Mouse (Mus musculus): ENCODE data around the gene Camkv.

Gene Camkv

DNA sequence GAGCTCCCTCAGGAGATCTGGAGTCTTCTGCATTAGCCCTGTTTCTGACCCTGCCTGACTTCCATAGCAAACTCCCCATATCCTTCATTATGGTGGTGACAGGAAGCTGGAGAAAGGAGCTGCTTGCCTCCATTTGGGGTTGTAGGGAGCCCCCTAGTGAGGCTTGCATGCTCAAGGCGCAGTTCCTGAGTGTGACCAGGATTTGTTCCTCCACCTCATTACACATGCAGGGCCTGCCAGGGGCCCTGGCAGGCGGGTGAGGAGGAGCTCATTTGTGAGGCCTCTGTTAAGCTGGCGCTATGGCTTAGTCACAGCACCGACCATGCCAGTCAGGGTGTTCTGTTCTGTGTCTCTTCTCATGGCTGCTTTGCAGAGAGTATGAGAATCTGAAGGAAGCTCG, 26.4 kb downstream of the Camkv start:
- in situ Hi-C loops (cut with MboI; ENCODE audit: low sequenced_read_pairs), result no loop called here

DNA sequence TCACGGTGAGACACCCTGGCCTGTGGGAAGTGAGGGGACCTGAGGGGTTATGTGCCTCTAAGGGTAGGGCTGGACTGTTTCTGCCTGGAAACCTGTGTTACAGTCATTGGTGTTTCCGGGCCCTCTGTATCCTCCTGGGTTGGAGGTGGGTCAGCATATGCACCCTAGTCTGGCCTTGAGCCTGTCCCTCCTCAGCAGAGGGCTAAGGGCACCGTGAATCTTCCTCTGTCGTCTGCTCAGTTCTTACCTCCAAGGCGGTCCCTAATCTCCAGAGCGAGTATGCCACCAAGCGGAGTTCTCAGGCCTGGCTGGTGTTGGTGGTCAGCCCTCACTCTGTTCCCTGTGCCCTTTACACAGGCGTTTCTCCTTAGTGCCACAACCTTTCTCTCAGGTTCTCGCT, 27.4 kb downstream of the Camkv start:
- in situ Hi-C loops (cut with MboI; ENCODE audit: low sequenced_read_pairs), result no loop called here

- in situ Hi-C loops (cut with MboI; ENCODE audit: low sequenced_read_pairs), result no loop called here
Observed at GRCm38 (mm10) chr9:107963700-107964099, 28.2 kb downstream of the Camkv start.

DNA sequence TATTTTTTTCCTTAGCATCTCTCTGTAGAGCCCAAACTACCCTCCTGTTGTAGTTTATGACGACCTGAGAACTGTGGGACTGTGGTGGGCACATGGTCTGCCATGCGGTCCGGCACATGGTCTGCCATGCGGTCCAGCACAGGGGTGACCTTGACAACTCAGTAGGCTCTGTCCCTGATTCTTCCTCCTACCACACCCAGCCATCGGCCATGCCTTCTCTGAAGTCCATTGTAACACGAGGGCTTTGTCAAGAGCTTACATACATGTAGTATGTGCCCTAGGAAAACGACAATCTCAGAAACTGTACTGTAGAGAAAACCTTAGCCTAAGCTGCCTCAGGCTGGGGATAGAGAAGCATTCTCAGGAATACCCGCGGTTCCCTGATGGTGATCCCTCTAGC, 29.2 kb downstream of the Camkv start:
- in situ Hi-C loops (cut with MboI; ENCODE audit: low sequenced_read_pairs), result no loop called here

DNA sequence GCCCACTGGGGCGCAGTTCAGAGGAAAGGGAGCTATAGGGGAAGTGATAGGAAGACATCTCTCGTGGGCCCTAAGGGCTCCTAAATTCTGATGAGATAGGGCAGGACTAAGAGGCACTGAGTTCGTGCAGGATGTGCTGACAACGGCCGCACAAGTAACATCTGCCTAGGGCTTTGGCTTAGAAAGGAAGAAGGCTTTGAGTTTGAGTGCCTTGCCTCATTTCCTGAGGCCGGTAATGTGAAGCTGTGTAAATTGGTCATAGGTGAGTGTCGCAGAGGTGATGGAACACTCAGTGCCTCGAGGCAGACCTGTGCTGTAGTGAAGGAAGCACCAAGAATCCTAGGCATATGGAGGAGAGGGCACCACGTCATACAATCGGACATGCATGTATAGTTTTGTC, 31.2 kb downstream of the Camkv start:
- in situ Hi-C loops (cut with MboI; ENCODE audit: low sequenced_read_pairs), result no loop called here

DNA sequence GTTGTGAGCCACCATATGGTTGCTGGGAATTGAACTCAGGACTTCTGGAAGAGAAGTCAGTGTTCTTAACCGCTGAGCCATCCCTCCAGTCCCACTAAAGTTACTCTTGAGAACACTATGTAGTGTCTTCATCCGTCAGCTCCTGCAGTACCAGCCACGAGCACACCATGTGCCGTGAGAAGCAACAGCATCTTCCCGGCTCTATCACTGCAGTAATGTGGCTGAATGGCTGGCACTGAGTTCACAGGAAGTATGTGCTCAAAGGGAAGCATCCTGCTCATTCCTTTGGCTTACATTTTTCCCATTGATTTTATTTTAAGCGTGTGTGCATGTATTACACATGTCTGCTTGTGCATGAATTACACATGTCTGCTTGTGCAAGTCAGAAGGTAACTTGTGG, 32.0 kb downstream of the Camkv start:
- in situ Hi-C loops (cut with MboI; ENCODE audit: low sequenced_read_pairs), result no loop called here

GRCm38 (mm10) chr9:107968531-107968930, 33.1 kb downstream of the Camkv start:
- in situ Hi-C loops (cut with MboI; ENCODE audit: low sequenced_read_pairs), result no loop called here

- in situ Hi-C loops (cut with MboI; ENCODE audit: low sequenced_read_pairs), result no loop called here
Observed at GRCm38 (mm10) chr9:107970311-107970710, 34.8 kb downstream of the Camkv start.

DNA sequence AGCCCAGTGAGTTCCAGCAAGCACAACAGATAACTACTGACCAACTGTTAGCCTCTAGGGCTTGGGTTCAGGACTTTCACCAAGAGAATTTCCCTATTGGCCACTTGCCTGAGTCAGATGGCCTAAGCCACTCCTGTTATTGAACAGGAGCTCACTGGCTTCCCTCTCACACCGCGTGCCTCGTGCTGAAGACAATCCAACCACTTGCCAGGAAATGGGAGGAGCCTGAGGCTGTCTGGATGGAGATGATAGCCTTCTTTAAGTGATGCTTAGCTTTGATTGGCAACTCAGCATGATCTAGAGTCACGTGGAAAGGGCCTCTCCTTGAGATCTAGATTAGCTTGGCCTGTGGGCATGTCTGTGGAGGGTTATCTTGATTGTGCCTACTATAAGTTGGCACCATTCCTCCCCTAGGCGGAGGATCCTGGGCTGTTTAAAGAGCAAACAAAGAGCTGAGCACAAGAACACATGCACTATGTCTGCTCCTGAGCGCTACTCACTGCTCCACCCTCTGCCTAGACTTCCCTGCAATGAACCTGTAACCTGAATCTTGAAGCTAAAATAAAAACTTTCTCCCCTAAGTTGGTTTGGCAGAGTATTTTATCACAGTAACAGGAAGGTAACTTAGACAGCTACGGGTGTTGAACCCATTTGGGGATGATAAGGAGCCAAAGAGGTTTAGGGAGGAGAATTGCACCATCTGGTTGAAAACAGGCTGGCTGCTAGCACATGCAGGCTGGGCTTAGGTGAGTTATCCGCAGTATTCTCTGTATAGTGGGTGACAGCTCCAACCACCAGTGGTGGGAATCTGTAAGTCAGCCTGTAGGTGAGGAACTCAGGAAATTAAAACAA, 36.4 kb downstream of the Camkv start:
- in situ Hi-C loops (cut with MboI; ENCODE audit: low sequenced_read_pairs), result no loop called here

- in situ Hi-C loops (cut with MboI; ENCODE audit: low sequenced_read_pairs), result no loop called here
Observed at GRCm38 (mm10) chr9:107974491-107975171, 39.2 kb downstream of the Camkv start.

GRCm38 (mm10) chr9:107975399-107976386, 40.2 kb downstream of the Camkv start, which contains the start of gene Uba7:
Gene Uba7 (plus strand): TSS chr9:107975505.
- in situ Hi-C loops (cut with MboI; ENCODE audit: low sequenced_read_pairs), result no loop called here

DNA sequence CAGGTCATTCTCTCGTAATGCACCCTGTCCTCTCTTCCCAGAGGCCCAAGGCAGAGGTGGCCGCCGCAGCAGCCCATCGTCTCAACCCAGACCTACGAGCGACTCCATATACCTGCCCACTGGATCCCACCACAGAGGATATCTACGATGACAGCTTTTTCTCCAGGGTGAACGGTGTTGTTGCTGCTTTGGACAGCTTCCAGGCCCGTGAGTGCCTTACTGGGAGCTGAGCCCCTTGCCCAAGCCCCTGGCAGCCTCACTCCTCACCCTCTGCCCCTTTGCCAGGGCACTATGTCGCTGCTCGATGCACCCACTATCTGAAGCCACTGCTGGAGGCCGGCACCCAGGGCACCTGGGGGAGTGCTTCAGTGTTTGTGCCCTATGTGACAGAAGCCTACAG, 43.3 kb downstream of the Camkv start:
- in situ Hi-C loops (cut with MboI; ENCODE audit: low sequenced_read_pairs), result no loop called here

DNA sequence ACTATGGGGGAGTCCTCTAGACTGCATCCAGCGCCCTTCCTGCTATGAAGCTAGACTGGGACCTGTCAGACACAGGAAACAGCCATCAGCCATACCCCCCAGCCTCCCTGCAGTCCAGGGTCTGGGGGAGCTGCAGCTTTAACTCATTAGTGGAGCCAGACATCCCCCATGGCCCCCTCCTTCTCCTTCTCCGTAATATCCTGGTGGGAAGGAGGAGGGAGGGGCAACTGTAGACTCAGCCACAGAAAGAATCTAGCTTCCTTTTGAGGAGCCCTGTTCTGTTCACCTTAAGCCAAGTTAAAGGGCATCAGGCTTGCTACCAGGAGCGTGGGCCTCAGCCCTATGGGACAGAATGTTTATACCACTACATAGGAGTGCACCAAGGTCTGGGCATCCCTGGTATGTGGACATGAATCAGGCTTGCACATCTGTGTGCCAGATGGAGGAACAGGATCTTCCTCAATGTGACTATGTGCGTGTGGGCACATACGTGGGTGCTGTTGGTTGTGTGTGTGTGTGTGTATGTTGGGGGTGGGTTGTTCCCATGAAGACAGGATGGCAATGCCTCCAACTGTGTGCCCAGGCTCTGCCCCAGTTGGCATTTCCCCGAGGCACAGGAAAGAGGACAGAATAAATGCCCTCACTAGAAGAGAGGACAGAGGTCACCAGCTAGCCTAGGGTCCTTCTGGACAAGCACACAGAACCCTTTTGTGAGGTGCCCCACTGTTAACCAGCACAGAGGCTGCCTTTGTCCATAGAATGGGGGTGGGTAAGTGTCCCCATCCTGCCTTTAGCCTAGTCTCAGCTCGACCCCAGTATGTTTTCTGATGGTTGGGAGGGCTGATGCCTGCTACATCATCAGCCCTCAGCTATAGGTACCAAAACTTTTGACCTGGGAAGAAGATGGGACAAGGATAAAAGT, 46.5 kb downstream of the Camkv start:
- in situ Hi-C loops (cut with MboI; ENCODE audit: low sequenced_read_pairs), result no loop called here

DNA sequence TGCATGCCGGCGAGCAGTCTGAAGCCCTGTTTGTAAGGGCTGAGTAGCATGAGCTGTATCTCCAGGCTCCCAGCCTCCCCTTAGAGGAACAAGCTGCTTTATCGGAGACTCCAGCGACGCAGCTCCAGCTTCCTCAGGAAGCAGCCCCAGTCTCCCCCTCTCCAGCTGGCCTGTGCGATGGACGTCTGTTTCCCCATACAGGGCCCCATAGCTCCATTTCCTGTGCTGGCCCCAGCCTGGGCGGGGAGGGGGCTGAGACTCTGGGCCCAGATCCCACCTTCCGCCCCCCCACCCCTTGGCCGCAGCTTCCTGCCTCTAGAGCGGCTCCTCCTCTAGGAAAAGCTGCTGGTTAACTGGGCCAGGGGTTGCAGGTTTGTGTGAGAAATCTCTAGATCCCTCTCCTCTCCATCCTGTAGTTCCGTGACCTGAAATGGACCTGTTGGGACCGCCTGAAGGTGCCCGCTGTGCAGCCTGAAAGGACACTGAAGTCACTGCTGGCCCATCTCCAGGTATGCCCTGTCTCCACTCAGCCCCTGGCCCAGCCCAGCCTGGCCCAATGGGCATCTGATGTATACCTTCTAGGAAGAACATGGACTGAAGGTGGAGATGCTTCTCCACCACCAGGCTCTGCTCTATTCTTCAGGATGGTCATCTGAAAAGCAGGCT, 47.3 kb downstream of the Camkv start, which contains the start of gene Gm20661:
Gene Gm20661 (plus strand): TSS at position 378 of the 666 bp plus-strand sequence.
- in situ Hi-C loops (cut with MboI; ENCODE audit: low sequenced_read_pairs), result no loop called here

DNA sequence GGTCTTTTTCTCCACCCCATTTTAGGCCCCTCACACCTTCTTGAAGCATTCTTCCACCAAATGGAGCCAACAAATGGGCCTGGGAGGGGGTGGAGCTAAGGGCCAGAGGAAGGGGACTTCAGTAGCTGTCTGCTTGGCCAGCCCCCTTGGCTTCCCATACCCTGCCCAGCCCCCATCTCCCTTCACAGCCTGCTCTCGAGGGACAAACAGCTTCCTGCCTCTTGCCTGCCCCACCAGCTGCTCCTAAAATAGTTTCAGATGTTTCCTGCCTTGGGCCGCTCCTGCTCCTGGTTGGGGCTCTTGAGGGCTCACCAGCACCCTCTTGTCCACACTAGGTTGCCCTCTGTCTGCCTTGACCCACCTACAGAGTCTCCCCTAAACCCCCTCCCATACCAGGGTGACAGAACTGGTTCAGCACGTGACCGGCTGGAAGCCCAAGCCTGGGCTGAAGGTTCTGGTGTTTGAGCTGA, 48.0 kb downstream of the Camkv start:
- in situ Hi-C loops (cut with MboI; ENCODE audit: low sequenced_read_pairs), result no loop called here

GRCm38 (mm10) chr9:107984052-107984753, 48.7 kb downstream of the Camkv start:
- in situ Hi-C loops (cut with MboI; ENCODE audit: low sequenced_read_pairs), result no loop called here

DNA sequence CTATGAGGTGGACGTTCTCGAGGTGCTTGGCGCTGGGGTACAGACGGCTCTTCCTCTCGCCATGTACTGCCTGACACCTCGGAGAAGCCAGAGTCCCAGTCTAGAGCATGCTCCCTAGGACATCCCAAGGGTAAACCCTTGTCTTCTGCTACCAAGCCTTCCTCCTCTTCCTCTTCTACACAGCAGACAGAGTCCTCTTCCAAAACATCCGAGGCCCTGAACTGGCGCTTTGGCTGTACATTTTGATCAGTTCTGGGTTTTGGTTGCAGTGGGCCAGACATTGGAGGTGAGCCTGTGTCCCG, 49.2 kb downstream of the Camkv start:
- in situ Hi-C loops (cut with MboI; ENCODE audit: low sequenced_read_pairs), result no loop called here

GRCm38 (mm10) chr9:107985131-107986119, 50.0 kb downstream of the Camkv start, which contains the start of gene Inka1:
Gene Inka1 (minus strand): TSS chr9:107985879.
- in situ Hi-C loops (cut with MboI; ENCODE audit: low sequenced_read_pairs), result no loop called here

Measured in CH12F3 (cell line).